Mouse (Mus musculus): ENCODE data around the gene AV320801.
"Not testable (repeated sequence)": the region's sequence is repeated elsewhere in the genome, so short reads cannot be mapped to it uniquely, and the experiment has no call there.

Gene AV320801

DNA sequence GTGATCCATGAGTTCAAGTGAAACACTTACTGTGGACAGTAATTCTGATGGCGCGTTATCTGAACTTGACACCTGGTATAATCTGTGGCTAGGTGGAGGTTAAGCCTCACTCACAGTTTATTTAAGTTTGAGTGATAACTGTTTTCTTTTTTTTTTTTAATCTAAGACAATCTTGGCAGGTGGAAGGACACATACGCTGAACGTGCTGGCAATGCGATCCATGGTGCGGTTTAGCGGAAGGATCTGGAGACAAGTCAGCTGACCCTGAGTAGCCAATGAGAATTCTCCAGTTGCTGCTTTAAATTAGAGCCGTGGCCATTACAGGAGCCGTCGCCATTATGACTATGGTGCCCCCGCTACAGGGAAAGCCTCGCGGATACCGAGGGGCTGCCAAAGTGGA, at the start of gene AV320801:
AV320801 (plus strand) TSS at position 301 of the 400 bp plus-strand sequence.
- DNase-seq, result not testable (repeated sequence)

DNA sequence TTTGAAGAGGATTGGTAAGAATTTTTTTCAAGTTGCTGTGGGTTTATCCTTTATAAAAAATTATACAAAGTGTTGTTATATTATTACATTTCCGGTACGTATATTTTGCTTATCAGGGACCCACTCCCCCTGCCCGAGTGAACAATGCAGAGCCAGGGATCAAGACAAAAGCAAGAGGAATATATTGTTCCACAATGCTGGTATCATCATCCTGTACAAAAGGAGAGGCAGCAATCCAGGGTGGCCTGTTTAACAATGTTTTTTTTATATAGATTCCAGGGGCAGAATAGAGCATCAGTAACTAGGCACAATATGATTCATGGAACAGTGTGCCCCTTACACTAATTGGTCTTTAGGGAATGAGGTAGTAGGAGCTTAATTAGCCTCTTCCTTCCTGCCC, 30.2 kb upstream of the AV320801 start:
- not testable (repeated sequence) for DNase-seq

DNA sequence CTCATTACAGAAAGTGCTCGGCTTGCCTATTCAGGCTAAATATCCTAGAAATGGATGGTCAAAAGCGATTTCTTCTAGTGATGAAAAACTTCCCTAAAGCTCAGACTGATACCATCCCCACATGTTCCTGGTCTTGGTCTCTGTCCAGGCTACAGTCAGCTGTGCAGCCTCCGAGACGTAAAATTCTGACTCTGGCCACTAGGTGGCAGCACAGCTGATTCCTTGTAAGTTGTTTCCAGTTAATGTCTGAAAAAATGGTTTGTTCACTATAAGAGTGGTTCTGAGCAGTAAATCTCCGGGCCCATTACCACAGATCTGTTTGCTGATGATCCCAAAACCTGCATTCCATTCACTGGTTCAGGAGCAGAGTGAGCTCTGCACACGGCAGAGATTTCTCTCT, 12.5 kb upstream of the AV320801 start:
- not testable (repeated sequence) for DNase-seq

DNA sequence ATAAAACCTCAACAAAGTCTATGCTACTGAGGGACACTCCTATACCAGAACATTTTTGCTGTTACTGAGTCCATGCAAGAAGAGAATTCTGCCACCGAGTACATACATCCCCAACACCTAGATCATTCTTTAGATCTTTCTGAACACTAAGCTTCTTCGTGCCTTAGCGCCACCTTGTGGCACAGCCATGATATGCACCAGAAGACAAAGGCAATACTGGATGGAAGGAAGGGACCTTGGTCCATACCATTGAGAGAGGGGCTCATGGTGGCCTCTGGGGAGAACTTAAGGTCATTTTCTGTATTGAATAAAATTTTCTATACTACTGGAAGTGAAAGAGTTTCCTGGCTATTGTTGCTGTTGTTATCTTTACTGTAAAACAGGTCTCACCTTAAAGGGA, 11.2 kb upstream of the AV320801 start:
- DNase-seq, result not testable (repeated sequence)
